8 mouse cellular contexts compared by ENCODE assay signal in the genomic region with DNA sequence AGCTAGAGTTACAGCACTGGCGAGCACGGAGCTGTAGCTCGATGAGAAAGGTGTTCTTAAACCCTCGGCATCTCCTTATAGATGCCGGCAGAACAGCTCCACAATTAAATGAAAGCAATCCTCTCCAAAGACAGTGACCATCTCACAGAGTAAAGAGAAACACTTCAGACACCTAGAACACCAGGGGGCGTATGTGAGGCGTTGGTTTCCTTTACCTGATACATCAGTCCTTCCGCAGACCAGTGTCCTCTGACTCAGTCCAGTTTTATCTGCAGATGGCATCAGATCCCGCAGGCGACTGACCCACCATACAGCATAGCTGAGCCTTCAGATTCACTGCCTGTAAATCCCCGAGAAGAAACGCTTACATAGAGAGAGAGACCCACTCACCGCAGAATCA. TPM values are rescaled to one million over a fixed set of nuclear protein-coding genes. Genes with fewer than 3 reads are reported as not detected.
DNase-seq lines count a peak whose midpoint lies in the region; TF ChIP-seq lines count a peak whose summit lies in the region.

No protein-coding gene starts in this region.

- no peaks in the 10 kb centered on the region; a peak in 1 of 4 replicates for H3K36me3 ChIP-seq in MEL (ENCODE audit: control insufficient read depth in 1 of 2, insufficient read depth in 2 of 2, low read length in 2 of 2)

- TF ChIP-seq CTCF in MEL (IDR thresholded peaks at IDR 0.05 in 2 of 3, conservative IDR thresholded peaks at IDR 0.05 in 1 of 3; ENCODE audit: control insufficient read depth in 1 of 3, insufficient read depth in 1 of 3, low read depth in 2 of 3, low read length in 3 of 3, poor library complexity in 1 of 3, severe bottlenecking in 1 of 3): peak; percentile 69 to 88 (median 80)

- DNase-seq in 3T3-L1 (ENCODE audit: low read depth, low spot score) (peak; percentile 89), MEL (ENCODE audit: low read depth, low spot score) (peak; percentile 77)
- DNase-seq in cerebellum, adult 9-11 months: peak; percentile 77
- peak; percentile 32 to 49 for DNase-seq in gastrocnemius, adult 8-10 months (ENCODE audit: low spot score in 2 of 2)
- peak; percentile 65 for DNase-seq in layer of hippocampus, adult 9-10 months (ENCODE audit: low spot score)
- DNase-seq in lung, postnatal 10 days: peak; percentile 81
- peak; percentile 78 for DNase-seq in right cerebral cortex, adult 18-20 months
- DNase-seq in urinary bladder, postnatal 25 days (ENCODE audit: low spot score): peak; percentile 76

- H3K79me2 ChIP-seq in MEL (ENCODE audit: control insufficient read depth, insufficient read depth, low read length, poor library complexity): no peaks in the 10 kb centered on the region

- TF ChIP-seq EP300 in MEL (IDR thresholded peaks at IDR 0.05; ENCODE audit: low read depth in 1 of 2, low read length in 2 of 2): no peak

- no peaks in the 10 kb centered on the region for H3K27me3 ChIP-seq in MEL (ENCODE audit: control insufficient read depth in 1 of 2, insufficient read depth in 2 of 2, low read length in 2 of 2)

- H3K9me3 ChIP-seq in MEL (replicated peaks; ENCODE audit: insufficient read depth, low read length): no peaks in the 10 kb centered on the region

- H3K4me1 ChIP-seq in MEL (ENCODE audit: control insufficient read depth in 1 of 2, insufficient read depth in 2 of 2, low read length in 2 of 2): no peaks in the 10 kb centered on the region

- no peak overlapping the region for H3K4me3 ChIP-seq in MEL (ENCODE audit: control insufficient read depth in 1 of 2, insufficient read depth in 1 of 2, low read depth in 2 of 2, low read length in 2 of 2)

- no peak overlapping the region for H3K27ac ChIP-seq in MEL (ENCODE audit: control insufficient read depth, low read depth, low read length)

- no peak for TF ChIP-seq POLR2A in MEL (IDR thresholded peaks at IDR 0.05; ENCODE audit: control insufficient read depth in 1 of 2, insufficient read depth in 1 of 2, low read depth in 1 of 2, low read length in 2 of 2, poor library complexity in 1 of 2)

- peak; percentile 67 for TF ChIP-seq RAD21 in MEL (IDR thresholded peaks at IDR 0.05; ENCODE audit: low read depth, low read length)

- no peak overlapping the region for H3K9ac ChIP-seq in MEL (ENCODE audit: control insufficient read depth, low read depth, low read length, poor library complexity, severe bottlenecking)

TF ChIP-seq in MEL, 35 proteins besides CTCF, POLR2A, EP300 and RAD21:
- no peak for TF ChIP-seq ZMIZ1 (IDR thresholded peaks at IDR 0.05; ENCODE audit: low read depth, low read length)
- TF ChIP-seq NRF1 (IDR thresholded peaks at IDR 0.05; ENCODE audit: insufficient read depth, low read depth, low read length, poor library complexity, severe bottlenecking): no peak
- no peak for TF ChIP-seq MAX (IDR thresholded peaks at IDR 0.05; ENCODE audit: low read length)
- TF ChIP-seq CHD1 (IDR thresholded peaks at IDR 0.05; ENCODE audit: low read depth, low read length): no peak
- TF ChIP-seq GATA1 (IDR thresholded peaks at IDR 0.05; ENCODE audit: low read depth, low read length): peak; percentile 31; the same call in 1 of the 2 replicates
- TF ChIP-seq RCOR1 (IDR thresholded peaks at IDR 0.05; ENCODE audit: low read depth, low read length): no peak
- no peak for TF ChIP-seq GABPA (IDR thresholded peaks at IDR 0.05; ENCODE audit: low read depth, low read length)
- peak; percentile 76 for TF ChIP-seq ZNF384 (IDR thresholded peaks at IDR 0.05; ENCODE audit: low read depth, low read length)
- no peak for TF ChIP-seq KAT2A (conservative IDR thresholded peaks at IDR 0.05; ENCODE audit: low read depth, low read length)
- TF ChIP-seq MAFK (IDR thresholded peaks at IDR 0.05; ENCODE audit: borderline replicate concordance, low read depth, low read length): no peak
- peak; percentile 97 for TF ChIP-seq SMC3 (IDR thresholded peaks at IDR 0.05; ENCODE audit: low read depth, low read length)
- TF ChIP-seq POLR2AphosphoS2 (IDR thresholded peaks at IDR 0.05; ENCODE audit: low read length): no peak
- no peak for TF ChIP-seq ZKSCAN1 (IDR thresholded peaks at IDR 0.05; ENCODE audit: low read depth, low read length)
- TF ChIP-seq E2F4 (IDR thresholded peaks at IDR 0.05; ENCODE audit: borderline replicate concordance, low read depth, low read length): no peak
- TF ChIP-seq USF2 (IDR thresholded peaks at IDR 0.05; ENCODE audit: borderline replicate concordance in 1 of 2, insufficient read depth in 1 of 2, low read depth in 1 of 2, low read length in 2 of 2): no peak
- no peak for TF ChIP-seq HCFC1 (IDR thresholded peaks at IDR 0.05; ENCODE audit: low read depth, low read length)
- TF ChIP-seq MAZ (IDR thresholded peaks at IDR 0.05; ENCODE audit: low read depth, low read length): no peak
- TF ChIP-seq MXI1 (IDR thresholded peaks at IDR 0.05; ENCODE audit: low read depth, low read length): no peak
- TF ChIP-seq BHLHE40 (IDR thresholded peaks at IDR 0.05; ENCODE audit: borderline replicate concordance, low read depth, low read length): no peak
- no peak for TF ChIP-seq CHD2 (IDR thresholded peaks at IDR 0.05; ENCODE audit: low read length)
- no peak for TF ChIP-seq UBTF (IDR thresholded peaks at IDR 0.05; ENCODE audit: borderline replicate concordance, insufficient read depth, low read depth, low read length)
- peak; percentile 70 for TF ChIP-seq ZC3H11A (IDR thresholded peaks at IDR 0.05; ENCODE audit: low read depth, low read length)

RNA-seq across cellular contexts. Expression of a gene that starts 32.7 kb away (rescaled TPM):
- not detected in 2 replicates for total RNA-seq in MEL (2012; rRNA removed)
- not detected for polyA plus RNA-seq in MEL (2012; ENCODE audit: insufficient read depth in 1 of 2, insufficient read length in 2 of 2, low read depth in 1 of 2, low replicate concordance in 2 of 2, missing spikeins in 1 of 2)
- total RNA-seq in gastrocnemius, adult 8-10 months (2022): not detected

RNA-seq across cellular contexts. Expression of a gene that starts 54.0 kb away (rescaled TPM):
- 16.5 and 17.8 TPM in 2 replicates for total RNA-seq in MEL (2012; rRNA removed)
- 10 to 100 TPM in 1 of 2 experiments, not detected in 1; 38.3 TPM for polyA plus RNA-seq in MEL (2012; ENCODE audit: insufficient read depth in 1 of 2, insufficient read length in 2 of 2, low read depth in 1 of 2, low replicate concordance in 2 of 2, missing spikeins in 1 of 2)
- total RNA-seq in gastrocnemius, adult 8-10 months (2022): 1 to 10 TPM in 1 of 4 experiments, under 1 TPM in 3; 0.72 to 1.5 (median 0.88) TPM

RNA-seq across cellular contexts. Expression of a gene that starts 54.2 kb away (rescaled TPM):
- total RNA-seq in MEL (2012; rRNA removed): 57.6 and 58.6 TPM in 2 replicates
- polyA plus RNA-seq in MEL (2012; ENCODE audit: insufficient read depth in 1 of 2, insufficient read length in 2 of 2, low read depth in 1 of 2, low replicate concordance in 2 of 2, missing spikeins in 1 of 2): 10 to 100 TPM in 1 of 2 experiments, not detected in 1; 89.8 TPM
- total RNA-seq in gastrocnemius, adult 8-10 months (2022): 10 to 100 TPM; 33.6 to 42.2 (median 37.9) TPM

RNA-seq across cellular contexts. Expression of a gene that starts 56.5 kb away (rescaled TPM):
- 3.0 and 3.8 TPM in 2 replicates for total RNA-seq in MEL (2012; rRNA removed)
- 1 to 10 TPM in 1 of 2 experiments, not detected in 1; 6.2 TPM for polyA plus RNA-seq in MEL (2012; ENCODE audit: insufficient read depth in 1 of 2, insufficient read length in 2 of 2, low read depth in 1 of 2, low replicate concordance in 2 of 2, missing spikeins in 1 of 2)
- total RNA-seq in gastrocnemius, adult 8-10 months (2022): under 1 TPM in 1 of 4 experiments, not detected in 3; 0.13 TPM
